Mouse (Mus musculus) bone marrow macrophage, adult 2 months (primary cell): ENCODE results near the gene Cmas.

Source experiments
- CTCF ChIP-seq: IDR thresholded peaks from 2 replicates; pipeline ENCODE4 v1.5.1; 2012; ENCODE audit warnings: low read depth, mild to moderate bottlenecking, low read length, moderate library complexity
- POLR2A ChIP-seq: IDR thresholded peaks from 2 replicates; pipeline ENCODE4 v1.6.1; 2012; ENCODE audit warnings: mild to moderate bottlenecking, low read depth, low read length, borderline replicate concordance

DNA sequence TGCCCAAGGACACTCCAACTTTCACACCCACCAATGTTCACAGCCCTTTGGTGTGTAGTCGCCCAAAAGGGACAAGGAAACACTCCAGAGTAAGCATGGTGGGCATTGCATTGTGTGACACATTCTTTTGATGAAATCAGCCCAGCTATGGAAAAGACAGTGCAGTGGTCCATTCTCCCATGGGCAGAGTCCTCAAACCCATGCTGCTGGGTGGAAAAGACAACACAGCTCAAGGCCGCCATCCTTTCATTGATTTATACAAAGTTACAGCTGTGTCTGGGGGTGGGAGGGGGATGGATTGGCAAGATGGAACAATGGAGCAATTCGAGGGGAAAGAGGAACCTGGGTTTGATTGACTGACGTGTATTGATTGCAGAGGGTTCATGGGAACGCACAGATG is 56.5 kb downstream of the Cmas start:
- TF ChIP-seq CTCF (no peak), POLR2A (no peak)
